17 mouse cellular contexts compared by ENCODE assay signal in genomic region chr11:110460480-110460879, GRCm38 (mm10).
"Had no signal": no experiment of that assay in that cellular context is flagged by ENCODE, and none has a peak within 500 bp of the region (broad histone marks: within the 10 kb centered on the region; RNA-seq: fewer than 3 reads in every experiment).

No protein-coding gene starts in this region.

- H3K4me3 ChIP-seq: kidney, embryonic 15.5 days; limb, embryonic 12.5 days; limb, embryonic 15.5 days had no signal

- H3K27me3 ChIP-seq: kidney, embryonic 15.5 days; limb, embryonic 12.5 days; limb, embryonic 15.5 days had no signal

- H3K9me3 ChIP-seq: kidney, embryonic 15.5 days; limb, embryonic 12.5 days; limb, embryonic 15.5 days had no signal

- H3K9ac ChIP-seq: kidney, embryonic 15.5 days; limb, embryonic 12.5 days; limb, embryonic 15.5 days had no signal

- DNase-seq: kidney, adult 2 months; kidney, postnatal 10 days; kidney, postnatal 36 days; left cerebral cortex, postnatal 4 days; lung, adult 2 months; lung, postnatal 14 days; lung, postnatal 4 days; midbrain, embryonic 14.5 days; right cerebral cortex, adult 18-20 months; right cerebral cortex, postnatal 25 days; thymus, adult 18-20 months; thymus, postnatal 36 days had no signal

- H3K4me2 ChIP-seq: kidney, embryonic 15.5 days; limb, embryonic 12.5 days; limb, embryonic 15.5 days; midbrain, embryonic 11.5 days had no signal

- H3K27ac ChIP-seq: kidney, embryonic 15.5 days; limb, embryonic 12.5 days; limb, embryonic 15.5 days had no signal

- H3K36me3 ChIP-seq: kidney, embryonic 15.5 days; limb, embryonic 12.5 days; limb, embryonic 15.5 days had no signal

- ATAC-seq: intestine, embryonic 16.5 days had no signal

- H3K4me1 ChIP-seq: limb, embryonic 15.5 days had no signal
